Mouse (Mus musculus) heart, adult 2 months (tissue): ENCODE data around the gene Tmem91.

Experiments
- CTCF ChIP-seq: fragments of 200-600 bp; IDR thresholded peaks from 2 replicates; pipeline ENCODE4 v1.8.1; 2022; ENCODE audit warnings: antibody characterized with exemption, mild to moderate bottlenecking, moderate library complexity
- POLR2A ChIP-seq: fragments of 200-500 bp; IDR thresholded peaks from 2 replicates; pipeline ENCODE4 v1.6.1; 2011; ENCODE audit warnings: mild to moderate bottlenecking, low read depth, low read length, control low read depth; ENCODE audit not compliant: insufficient read depth

DNA sequence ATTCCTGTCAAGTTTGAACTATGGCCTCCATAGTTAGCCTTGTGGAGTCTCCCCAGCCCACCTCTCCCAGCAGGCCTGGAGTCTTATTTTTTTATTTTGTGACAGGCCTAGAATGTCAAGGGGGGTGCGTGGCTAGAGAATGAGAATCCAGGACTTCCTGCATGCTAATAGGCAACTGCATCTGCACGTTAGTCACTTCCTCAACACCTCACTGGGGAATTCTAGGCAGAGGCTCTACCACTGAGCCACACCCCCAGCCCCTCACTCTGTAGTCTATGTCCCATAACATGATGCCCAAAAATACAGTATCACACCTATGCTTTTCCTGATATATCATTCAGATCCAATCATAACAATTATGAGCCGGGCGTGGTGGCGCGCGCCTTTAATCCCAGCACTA lies 2.0 kb upstream of the Tmem91 start:
- TF ChIP-seq POLR2A (no peak), CTCF (no peak)
